Mouse (Mus musculus): ENCODE measurements around the gene Inpp5f.
"Not testable (repeated sequence)": the region's sequence is repeated elsewhere in the genome, so short reads cannot be mapped to it uniquely, and the experiment has no call there.

Gene Inpp5f

GRCm38 (mm10) chr7:128656970-128657369, 45.8 kb downstream of the Inpp5f start:
- no peak for DNase-seq (ENCODE audit: extremely low read depth, low read depth)

GRCm38 (mm10) chr7:128663906-128664305, 52.8 kb downstream of the Inpp5f start:
- DNase-seq (ENCODE audit: extremely low read depth, low read depth) = no peak

- DNase-seq (ENCODE audit: extremely low read depth, low read depth) = peak; percentile 56
Observed at GRCm38 (mm10) chr7:128664861-128665377, 53.8 kb downstream of the Inpp5f start.

- DNase-seq (ENCODE audit: extremely low read depth, low read depth) = no peak
Observed at GRCm38 (mm10) chr7:128667788-128668187, 56.7 kb downstream of the Inpp5f start.

- DNase-seq (ENCODE audit: extremely low read depth, low read depth) = no peak
Observed at GRCm38 (mm10) chr7:128668831-128669230, 57.7 kb downstream of the Inpp5f start.

GRCm38 (mm10) chr7:128671952-128672351, 60.8 kb downstream of the Inpp5f start:
- DNase-seq (ENCODE audit: extremely low read depth, low read depth) = no peak

- DNase-seq (ENCODE audit: extremely low read depth, low read depth) = peak; percentile 45
Observed at GRCm38 (mm10) chr7:128672408-128673010, 61.4 kb downstream of the Inpp5f start.

- DNase-seq (ENCODE audit: extremely low read depth, low read depth) = no peak
Observed at GRCm38 (mm10) chr7:128678546-128678945, 67.4 kb downstream of the Inpp5f start.

- DNase-seq (ENCODE audit: extremely low read depth, low read depth) = no peak
Observed at GRCm38 (mm10) chr7:128687821-128688564, 76.9 kb downstream of the Inpp5f start.

GRCm38 (mm10) chr7:128689347-128689746, 78.2 kb downstream of the Inpp5f start:
- no peak for DNase-seq (ENCODE audit: extremely low read depth, low read depth)

- peak; percentile 50 for DNase-seq (ENCODE audit: extremely low read depth, low read depth)
Observed at GRCm38 (mm10) chr7:128690070-128690469, 78.9 kb downstream of the Inpp5f start.

- DNase-seq (ENCODE audit: extremely low read depth, low read depth) = no peak
Observed at GRCm38 (mm10) chr7:128690796-128691195, 79.7 kb downstream of the Inpp5f start.

GRCm38 (mm10) chr7:128692163-128692562, 81.0 kb downstream of the Inpp5f start:
- no peak for DNase-seq (ENCODE audit: extremely low read depth, low read depth)

GRCm38 (mm10) chr7:128694848-128695247, 83.7 kb downstream of the Inpp5f start:
- DNase-seq (ENCODE audit: extremely low read depth, low read depth) = no peak

GRCm38 (mm10) chr7:128699959-128700358, 88.8 kb downstream of the Inpp5f start:
- DNase-seq (ENCODE audit: extremely low read depth, low read depth) = not testable (repeated sequence)

GRCm38 (mm10) chr7:128705735-128706134, 94.6 kb downstream of the Inpp5f start:
- peak; percentile 28 for DNase-seq (ENCODE audit: extremely low read depth, low read depth)

- no peak for DNase-seq (ENCODE audit: extremely low read depth, low read depth)
Observed at GRCm38 (mm10) chr7:128717991-128718390, 106.9 kb downstream of the Inpp5f start.

- DNase-seq (ENCODE audit: extremely low read depth, low read depth) = peak; percentile 41
Observed at GRCm38 (mm10) chr7:128724761-128725160, 113.6 kb downstream of the Inpp5f start.

GRCm38 (mm10) chr7:128725189-128725588, 114.1 kb downstream of the Inpp5f start:
- DNase-seq (ENCODE audit: extremely low read depth, low read depth) = no peak

- DNase-seq (ENCODE audit: extremely low read depth, low read depth) = no peak
Observed at GRCm38 (mm10) chr7:128726999-128727398, 115.9 kb downstream of the Inpp5f start.

GRCm38 (mm10) chr7:128727701-128728100, 116.6 kb downstream of the Inpp5f start:
- no peak for DNase-seq (ENCODE audit: extremely low read depth, low read depth)

GRCm38 (mm10) chr7:128728738-128729137, 117.6 kb downstream of the Inpp5f start:
- DNase-seq (ENCODE audit: extremely low read depth, low read depth) = no peak

- no peak for DNase-seq (ENCODE audit: extremely low read depth, low read depth)
Observed at GRCm38 (mm10) chr7:128731585-128731984, 120.5 kb downstream of the Inpp5f start.

Data from MEL-GATA-1-ER (cell line).